11 mouse cellular contexts compared by ENCODE assay signal in genomic region chr11:49634101-49634500, GRCm38 (mm10). TPM values are rescaled to one million over a fixed set of nuclear protein-coding genes. Genes with fewer than 3 reads are reported as not detected.
A peak's percentile ranks its signal among the peaks of the same experiment; 100 is the strongest.
DNase-seq lines count a peak whose midpoint lies in the region; ATAC-seq and TF ChIP-seq lines count a peak whose summit lies in the region.
"Had no signal": no experiment of that assay in that cellular context is flagged by ENCODE, and none has a peak within 500 bp of the region (broad histone marks: within the 10 kb centered on the region; RNA-seq: fewer than 3 reads in every experiment).

No protein-coding gene starts in this region.

- no peak for TF ChIP-seq EP300 in ES-Bruce4 (IDR thresholded peaks at IDR 0.05; ENCODE audit: insufficient read depth, low read depth, low read length)

- no peak overlapping the region for H3K9ac ChIP-seq in heart, embryonic 14.5 days (ENCODE audit: low read length)
- H3K9ac ChIP-seq in ES-Bruce4 (ENCODE audit: low read depth, poor library complexity, severe bottlenecking): no peak overlapping the region
- 0 out of 2 replicates have a peak overlapping the region, but pooled peaks have one; percentile 3 for H3K9ac ChIP-seq in forebrain, postnatal 0 days
- H3K9ac ChIP-seq in liver, embryonic 16.5 days (ENCODE audit: low read depth, low read length): no peak overlapping the region

- TF ChIP-seq CTCF in ES-Bruce4 (IDR thresholded peaks at IDR 0.05; ENCODE audit: low read depth, low read length): no peak
- peak; percentile 34 for TF ChIP-seq CTCF in forebrain, postnatal 0 days (IDR thresholded peaks at IDR 0.05; ENCODE audit: low read depth)

- peak overlapping the region in 1 of 2 experiments; percentile 3; a peak in 1 of 4 replicates for H3K4me3 ChIP-seq in heart, embryonic 14.5 days (ENCODE audit: control insufficient read depth in 1 of 2, insufficient read depth in 1 of 2, low read depth in 1 of 2, low read length in 2 of 2)
- 0 out of 2 replicates have a peak overlapping the region, but pooled peaks have one; percentile 8 for H3K4me3 ChIP-seq in ES-Bruce4 (ENCODE audit: low read depth, low read length)
- peak overlapping the region; percentile 26 for H3K4me3 ChIP-seq in forebrain, postnatal 0 days (ENCODE audit: low read depth, low read length)
- 0 out of 2 replicates have a peak overlapping the region, but pooled peaks have one; percentile 8 for H3K4me3 ChIP-seq in liver, embryonic 16.5 days (ENCODE audit: low read depth, low read length)
- H3K4me3 ChIP-seq: erythroblast, embryonic 14.5 days had no signal

- H3K9me3 ChIP-seq in heart, embryonic 14.5 days (ENCODE audit: control insufficient read depth, low read length): no peaks in the 10 kb centered on the region
- H3K9me3 ChIP-seq in ES-Bruce4 (replicated peaks; ENCODE audit: control insufficient read depth, insufficient read depth, low read length, poor library complexity, severe bottlenecking): no peaks in the 10 kb centered on the region
- H3K9me3 ChIP-seq in forebrain, postnatal 0 days (ENCODE audit: low read length): no peaks in the 10 kb centered on the region
- H3K9me3 ChIP-seq in liver, embryonic 16.5 days (replicated peaks; ENCODE audit: control insufficient read depth, low read length): no peaks in the 10 kb centered on the region

- no peak for DNase-seq in heart, adult 11 months
- DNase-seq in forebrain, postnatal 0 days: no peak
- no peak for DNase-seq in adrenal gland, postnatal 14 days
- DNase-seq in gastrocnemius, adult 18-20 months (ENCODE audit: low spot score): no peak
- DNase-seq in left cerebral cortex, postnatal 25 days (ENCODE audit: low spot score in 2 of 2): no peak
- DNase-seq: layer of hippocampus, adult 9-11 months had no signal

- H3K4me1 ChIP-seq in heart, embryonic 14.5 days (ENCODE audit: control insufficient read depth in 2 of 2, insufficient read depth in 2 of 2, low read length in 2 of 2): peaks cover 9 to 12% of the 10 kb centered on the region in 2 experiments; a peak in 2 of 4 replicates
- H3K4me1 ChIP-seq in ES-Bruce4 (ENCODE audit: control insufficient read depth, insufficient read depth, low read length): no peaks in the 10 kb centered on the region
- H3K4me1 ChIP-seq in forebrain, postnatal 0 days (ENCODE audit: insufficient read depth): 0 out of 2 replicates have a peak, but pooled peaks cover 6% of the 10 kb centered on the region
- H3K4me1 ChIP-seq in liver, embryonic 16.5 days (ENCODE audit: control insufficient read depth, low read depth, low read length): no peaks in the 10 kb centered on the region; the same call in 1 of the 2 replicates

- no peak for TF ChIP-seq POLR2A in ES-Bruce4 (IDR thresholded peaks at IDR 0.05; ENCODE audit: insufficient read depth, low read length)

- H3K4me2 ChIP-seq in heart, embryonic 14.5 days (ENCODE audit: low read length): peak overlapping the region; percentile 43
- H3K4me2 ChIP-seq in forebrain, postnatal 0 days (ENCODE audit: low read depth): peak overlapping the region; percentile 50
- H3K4me2 ChIP-seq in liver, embryonic 16.5 days (ENCODE audit: low read depth, low read length): 0 out of 2 replicates have a peak overlapping the region, but pooled peaks have one; percentile 17

- ATAC-seq in heart, embryonic 14.5 days (ENCODE audit: insufficient number of reproducible peaks, insufficient read depth, low FRiP score, low read depth): no peak
- peak; percentile 27; the same call in 1 of the 2 replicates for ATAC-seq in forebrain, postnatal 0 days
- no peak for ATAC-seq in liver, embryonic 16.5 days (ENCODE audit: low read depth)

- H3K36me3 ChIP-seq in heart, embryonic 14.5 days (ENCODE audit: control insufficient read depth, insufficient read depth, low read length): no peaks in the 10 kb centered on the region
- no peaks in the 10 kb centered on the region for H3K36me3 ChIP-seq in ES-Bruce4 (ENCODE audit: control insufficient read depth, insufficient read depth, low read length, poor library complexity, severe bottlenecking)
- H3K36me3 ChIP-seq in forebrain, postnatal 0 days (ENCODE audit: insufficient read depth): no peaks in the 10 kb centered on the region
- H3K36me3 ChIP-seq in liver, embryonic 16.5 days (ENCODE audit: control insufficient read depth, insufficient read depth): no peaks in the 10 kb centered on the region

- intact Hi-C loops in left cerebral cortex, postnatal 25 days (cut with DNase I): no loop called here

- 16% methylated on average over 21 of the region's 22 CpGs for WGBS in heart, embryonic 14.5 days
- 6% methylated on average over 22 of the region's 22 CpGs for WGBS in forebrain, postnatal 0 days
- WGBS in liver, embryonic 16.5 days (ENCODE audit: insufficient replicate concordance): 35% methylated on average over 22 of the region's 22 CpGs

- H3K27ac ChIP-seq in heart, embryonic 14.5 days (replicated peaks in 1 of 2; ENCODE audit: control insufficient read depth in 1 of 2, insufficient read depth in 1 of 2, low read depth in 2 of 2, low read length in 2 of 2): no peak overlapping the region
- no peak overlapping the region for H3K27ac ChIP-seq in ES-Bruce4 (ENCODE audit: insufficient read depth, low read length)
- H3K27ac ChIP-seq in forebrain, postnatal 0 days (ENCODE audit: low read depth, low read length): no peak overlapping the region
- no peak overlapping the region for H3K27ac ChIP-seq in liver, embryonic 16.5 days (ENCODE audit: low read length)

- H3K27me3 ChIP-seq in heart, embryonic 14.5 days (ENCODE audit: control insufficient read depth, insufficient read depth, low read length): peaks cover 55% of the 10 kb centered on the region
- no peaks in the 10 kb centered on the region for H3K27me3 ChIP-seq in ES-Bruce4 (ENCODE audit: control insufficient read depth, insufficient read depth, low read length, poor library complexity, severe bottlenecking)
- peaks cover 38% of the 10 kb centered on the region for H3K27me3 ChIP-seq in forebrain, postnatal 0 days (ENCODE audit: insufficient read depth, low read length)
- H3K27me3 ChIP-seq in liver, embryonic 16.5 days (ENCODE audit: control insufficient read depth, insufficient read depth, low read depth, low read length): peaks cover 31% of the 10 kb centered on the region

RNA-seq across cellular contexts. Expression of gene Flt4, which starts 25.0 kb away (rescaled TPM):
- polyA plus RNA-seq in heart, embryonic 14.5 days (2014; fragmentation: Nextera tagmentation; extraction: Ambion mirVana): 9.3 and 10.0 TPM in 2 replicates
- polyA plus RNA-seq in ES-Bruce4 (2011; ENCODE audit: insufficient read depth, insufficient read length, low read depth, missing spikeins): 2.8 and 3.0 TPM in 2 replicates
- total RNA-seq in forebrain, postnatal 0 days (2014; rRNA removed): 2.2 and 2.9 TPM in 2 replicates
- polyA plus RNA-seq in forebrain, postnatal 0 days (2015; fragmentation: Nextera tagmentation; extraction: Ambion mirVana): 1.0 and 1.1 TPM in 2 replicates
- 3.2 and 3.9 TPM in 2 replicates for polyA plus RNA-seq in liver, embryonic 16.5 days (2015; fragmentation: Nextera tagmentation; extraction: Ambion mirVana)
- 17.5 and 18.4 TPM in 2 replicates for total RNA-seq in adrenal gland, postnatal 14 days (2021)
- 1 to 10 TPM; 2.3 to 3.9 TPM for total RNA-seq in gastrocnemius, adult 18-20 months (2021)
- 1 to 10 TPM; 2.3 to 2.6 TPM for total RNA-seq in left cerebral cortex, postnatal 25 days (2021)

RNA-seq across cellular contexts. Expression of gene Scgb3a1, which starts 29.3 kb away (rescaled TPM):
- polyA plus RNA-seq in heart, embryonic 14.5 days (2014; fragmentation: Nextera tagmentation; extraction: Ambion mirVana): 0.78 and 1.1 TPM in 2 replicates
- polyA plus RNA-seq in ES-Bruce4 (2011; ENCODE audit: insufficient read depth, insufficient read length, low read depth, missing spikeins): not detected in 2 replicates
- 2.7 TPM in 1 of 2 replicates, not detected in the other for total RNA-seq in forebrain, postnatal 0 days (2014; rRNA removed)
- polyA plus RNA-seq in forebrain, postnatal 0 days (2015; fragmentation: Nextera tagmentation; extraction: Ambion mirVana): 0.44 TPM in 1 of 2 replicates, not detected in the other
- polyA plus RNA-seq in liver, embryonic 16.5 days (2015; fragmentation: Nextera tagmentation; extraction: Ambion mirVana): not detected in 2 replicates
- not detected in 2 replicates for total RNA-seq in adrenal gland, postnatal 14 days (2021)
- total RNA-seq in gastrocnemius, adult 18-20 months (2021): not detected
- under 1 TPM in 1 of 2 experiments, not detected in 1; 0.78 TPM for total RNA-seq in left cerebral cortex, postnatal 25 days (2021)
- polyA plus RNA-seq: C2C12; erythroblast, embryonic 14.5 days had no signal
